Mouse (Mus musculus) forebrain, embryonic 16.5 days (tissue): ENCODE results near the gene Per2. TPM values are rescaled to one million over a fixed set of nuclear protein-coding genes. Genes with fewer than 3 reads are reported as not detected.

Experiments used
- ATAC-seq: fragments of 200-750 bp; cut with Nextera tagmentation; 2 replicates; pipeline ENCODE4 v1.8.0; 2017; ENCODE audit warnings: mild to moderate bottlenecking, moderate library complexity
- H3K27ac ChIP-seq: fragments of 300-500 bp; sonication (generic); 2 replicates; pipeline ENCODE4 v1.5.1; 2014; ENCODE audit warnings: low read length, control low read depth
- H3K27me3 ChIP-seq: fragments of 300-500 bp; sonication (generic); replicated peaks from 2 replicates; pipeline ENCODE4 v1.6.1; 2014; ENCODE audit warnings: low read length; ENCODE audit not compliant: control insufficient read depth, insufficient read depth
- H3K36me3 ChIP-seq: fragments of 300-500 bp; sonication (generic); 2 replicates; pipeline ENCODE4 v1.6.1; 2014; ENCODE audit not compliant: control insufficient read depth, insufficient read depth
- H3K4me1 ChIP-seq: fragments of 300-500 bp; sonication (generic); replicated peaks from 2 replicates; pipeline ENCODE4 v1.6.1; 2014; ENCODE audit warnings: low read length; ENCODE audit not compliant: control insufficient read depth, insufficient read depth
- H3K4me2 ChIP-seq: fragments of 300-500 bp; sonication (generic); 2 replicates; pipeline ENCODE4 v1.6.1; 2014; ENCODE audit warnings: mild to moderate bottlenecking, low read length, control low read depth
- H3K4me3 ChIP-seq: fragments of 300-500 bp; sonication (generic); replicated peaks from 2 replicates; pipeline ENCODE4 v1.5.1; 2014; ENCODE audit warnings: mild to moderate bottlenecking, low read length, control low read depth
- H3K9ac ChIP-seq: fragments of 300-500 bp; sonication (generic); replicated peaks from 2 replicates; pipeline ENCODE4 v1.6.1; 2014; ENCODE audit warnings: low read depth, low read length, control low read depth
- H3K9me3 ChIP-seq: fragments of 300-500 bp; sonication (generic); 2 replicates; pipeline ENCODE4 v1.6.1; 2016; ENCODE audit warnings: low read length; ENCODE audit not compliant: control insufficient read depth
- WGBS: fragments of 180-500 bp; shearing (Covaris S2); extraction: QIAGEN DNeasy Blood & Tissue Kit; methylation state at CpG from one replicate; pipeline ENCODE4 v1.1.7; 2014; 5-methylcytosine and 5-hydroxymethylcytosine counted together
- polyA plus RNA-seq: library from polyadenylated mRNA; unstranded; fragments of >200 nt; fragmentation: Nextera tagmentation; extraction: Ambion mirVana; gene quantifications from 2 replicates; pipeline ENCODE4 v1.2.1, GENCODE M21; 2015

The Per2 gene
- polyA plus RNA-seq = 5.6 and 6.3 TPM in 2 replicates

GRCm38 (mm10) chr1:91459059-91459809, at the start of gene Per2:
Gene Per2, minus strand, starts transcription at chr1:91459324.
- H3K9me3 ChIP-seq = no peaks in the 10 kb centered on the region
- H3K4me1 ChIP-seq = peaks cover 42% of the 10 kb centered on the region
- no peaks in the 10 kb centered on the region for H3K36me3 ChIP-seq
- H3K4me3 ChIP-seq = peak within 1 kb of the TSS; percentile 69
- no peaks in the 10 kb centered on the region for H3K27me3 ChIP-seq
- peak within 1 kb of the TSS; percentile 88 for H3K4me2 ChIP-seq
- H3K27ac ChIP-seq = peak within 1 kb of the TSS; percentile 43; the same call in 1 of the 2 replicates
- peak; percentile 98 for ATAC-seq
- H3K9ac ChIP-seq = peak within 1 kb of the TSS; percentile 68
- WGBS = under 1% methylated on average over 91 of the region's 91 CpGs

- no peaks in the 10 kb centered on the region for H3K9me3 ChIP-seq
Measured at GRCm38 (mm10) chr1:91504615-91505014, 45.5 kb upstream of the Per2 start.

GRCm38 (mm10) chr1:91498579-91498978, 39.5 kb upstream of the Per2 start:
- no peak overlapping the region for H3K9ac ChIP-seq
- no peak overlapping the region for H3K27ac ChIP-seq
- peaks cover 14% of the 10 kb centered on the region for H3K4me1 ChIP-seq
- no peak overlapping the region for H3K4me3 ChIP-seq
- H3K4me2 ChIP-seq = no peak overlapping the region
- H3K27me3 ChIP-seq = no peaks in the 10 kb centered on the region
- 97% methylated on average over 6 of the region's 6 CpGs for WGBS
- H3K9me3 ChIP-seq = no peaks in the 10 kb centered on the region
- H3K36me3 ChIP-seq = peaks cover 9% of the 10 kb centered on the region
- no peak for ATAC-seq

More at GRCm38 (mm10) chr1:91504615-91505014, 45.5 kb upstream of the Per2 start:
- no peak overlapping the region for H3K27ac ChIP-seq
- no peak overlapping the region for H3K4me3 ChIP-seq
- no peak for ATAC-seq
- H3K9ac ChIP-seq = no peak overlapping the region
- H3K36me3 ChIP-seq = peaks cover 12% of the 10 kb centered on the region
- no peak overlapping the region for H3K4me2 ChIP-seq
- H3K27me3 ChIP-seq = no peaks in the 10 kb centered on the region
- 82% methylated on average over 3 of the region's 3 CpGs for WGBS
- H3K4me1 ChIP-seq = no peaks in the 10 kb centered on the region

GRCm38 (mm10) chr1:91495321-91495720, 36.2 kb upstream of the Per2 start:
- no peak for ATAC-seq
- H3K4me1 ChIP-seq = peaks cover 14% of the 10 kb centered on the region
- no peak overlapping the region for H3K27ac ChIP-seq
- WGBS = 41% methylated on average over 5 of the region's 5 CpGs
- H3K4me2 ChIP-seq = peak overlapping the region; percentile 93
- no peaks in the 10 kb centered on the region for H3K9me3 ChIP-seq
- H3K36me3 ChIP-seq = no peaks in the 10 kb centered on the region
- H3K9ac ChIP-seq = peak overlapping the region; percentile 89
- H3K4me3 ChIP-seq = peak overlapping the region; percentile 92
- no peaks in the 10 kb centered on the region for H3K27me3 ChIP-seq

- Histone ChIP-seq H3K9ac (peak within 1 kb of the TSS; percentile 89), H3K4me2 (peak within 1 kb of the TSS; percentile 93), H3K9me3 (no peaks in the 10 kb centered on the region), H3K36me3 (no peaks in the 10 kb centered on the region), H3K4me1 (peaks cover 14% of the 10 kb centered on the region), H3K4me3 (peak within 1 kb of the TSS; percentile 92), H3K27ac (no peak within 1 kb of the TSS), H3K27me3 (no peaks in the 10 kb centered on the region)
- under 1% methylated on average over 78 of the region's 79 CpGs for WGBS
- ATAC-seq = peak; percentile 99
Measured at GRCm38 (mm10) chr1:91494457-91495140, 35.5 kb upstream of the Per2 start, which contains the start of gene Traf3ip1. Gene Traf3ip1, plus strand, starts transcription at chr1:91494647.

GRCm38 (mm10) chr1:91493938-91494337, 34.8 kb upstream of the Per2 start:
- 36% methylated on average over 3 of the region's 3 CpGs for WGBS
- H3K36me3 ChIP-seq = no peaks in the 10 kb centered on the region
- peak overlapping the region; percentile 68 for H3K4me2 ChIP-seq
- H3K4me1 ChIP-seq = peaks cover 14% of the 10 kb centered on the region
- peak overlapping the region; percentile 89 for H3K9ac ChIP-seq
- H3K9me3 ChIP-seq = no peaks in the 10 kb centered on the region
- H3K27me3 ChIP-seq = no peaks in the 10 kb centered on the region
- peak; percentile 11 for ATAC-seq
- H3K4me3 ChIP-seq = peak overlapping the region; percentile 92
- no peak overlapping the region for H3K27ac ChIP-seq

GRCm38 (mm10) chr1:91492740-91493139, 33.6 kb upstream of the Per2 start:
- ATAC-seq = no peak
- H3K36me3 ChIP-seq = no peaks in the 10 kb centered on the region
- no peak overlapping the region for H3K27ac ChIP-seq
- H3K4me3 ChIP-seq = no peak overlapping the region
- no peak overlapping the region for H3K4me2 ChIP-seq
- H3K27me3 ChIP-seq = no peaks in the 10 kb centered on the region
- no peak overlapping the region for H3K9ac ChIP-seq
- WGBS = 4% methylated on average over 2 of the region's 2 CpGs
- H3K4me1 ChIP-seq = peaks cover 14% of the 10 kb centered on the region
- H3K9me3 ChIP-seq = no peaks in the 10 kb centered on the region

GRCm38 (mm10) chr1:91490322-91490721, 31.2 kb upstream of the Per2 start:
- Histone ChIP-seq H3K4me1 (peaks cover 8% of the 10 kb centered on the region), H3K27ac (no peak overlapping the region), H3K4me2 (no peak overlapping the region), H3K36me3 (no peaks in the 10 kb centered on the region), H3K4me3 (no peak overlapping the region), H3K9me3 (no peaks in the 10 kb centered on the region), H3K27me3 (no peaks in the 10 kb centered on the region), H3K9ac (no peak overlapping the region)
- ATAC-seq = no peak
- 79% methylated on average over 1 of the region's 1 CpGs for WGBS

GRCm38 (mm10) chr1:91486165-91486564, 27.0 kb upstream of the Per2 start:
- ATAC-seq = no peak
- Histone ChIP-seq H3K4me3 (no peak overlapping the region), H3K4me2 (no peak overlapping the region), H3K9ac (no peak overlapping the region), H3K4me1 (no peaks in the 10 kb centered on the region), H3K27ac (no peak overlapping the region), H3K9me3 (no peaks in the 10 kb centered on the region), H3K36me3 (no peaks in the 10 kb centered on the region), H3K27me3 (no peaks in the 10 kb centered on the region)
- 79% methylated on average over 3 of the region's 3 CpGs for WGBS
